Mouse (Mus musculus) forelimb bud, embryonic 11.5 days (tissue): Measurements from ENCODE around the gene Olfr1215.
"Not testable (repeated sequence)": the region's sequence is repeated elsewhere in the genome, so short reads cannot be mapped to it uniquely, and the experiment has no call there.

ENCODE experiments used
- DNase-seq: peaks from one replicate; pipeline ENCODE4 v3.0.0-alpha.2; 2012; ENCODE audit warnings: low read depth, low spot score

Olfr1215 gene

GRCm38 (mm10) chr2:89006873-89007272 is at the start of gene Olfr1215:
Olfr1215 (minus strand) TSS chr2:89006973.
- DNase-seq: no peak

GRCm38 (mm10) chr2:89031965-89032364 is 25.2 kb upstream of the Olfr1215 start, which contains the start of gene Olfr1217:
Olfr1217 (minus strand) TSS chr2:89032065.
- no peak for DNase-seq

DNA sequence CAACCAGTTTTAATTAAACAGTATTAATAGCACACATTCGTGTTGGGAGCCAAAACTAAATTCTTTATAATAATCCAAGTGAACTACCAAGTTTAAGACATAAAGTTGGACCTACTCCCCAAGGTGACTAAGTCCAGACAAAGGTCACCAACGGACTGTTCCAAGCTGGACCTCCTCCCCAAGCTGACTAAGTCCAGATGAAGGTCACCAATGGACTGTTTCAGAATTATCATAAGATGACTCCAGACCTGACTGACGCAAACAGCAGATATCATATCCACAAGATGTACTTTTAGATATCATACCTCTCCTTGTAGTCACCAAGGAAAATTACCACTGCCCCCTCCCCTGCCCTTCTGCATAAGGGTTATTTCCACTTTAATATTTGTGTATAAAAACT is 14.7 kb upstream of the Olfr1215 start:
- not testable (repeated sequence) for DNase-seq

- no peak for DNase-seq
Observed at GRCm38 (mm10) chr2:89018240-89018639, 11.5 kb upstream of the Olfr1215 start, which contains the start of gene Olfr1216. Olfr1216 (minus strand) TSS chr2:89018340.

- no peak for DNase-seq
Observed at GRCm38 (mm10) chr2:88992553-88992952, 14.2 kb downstream of the Olfr1215 start, which contains the start of gene Olfr1214. Olfr1214 (minus strand) TSS chr2:88992653.

DNA sequence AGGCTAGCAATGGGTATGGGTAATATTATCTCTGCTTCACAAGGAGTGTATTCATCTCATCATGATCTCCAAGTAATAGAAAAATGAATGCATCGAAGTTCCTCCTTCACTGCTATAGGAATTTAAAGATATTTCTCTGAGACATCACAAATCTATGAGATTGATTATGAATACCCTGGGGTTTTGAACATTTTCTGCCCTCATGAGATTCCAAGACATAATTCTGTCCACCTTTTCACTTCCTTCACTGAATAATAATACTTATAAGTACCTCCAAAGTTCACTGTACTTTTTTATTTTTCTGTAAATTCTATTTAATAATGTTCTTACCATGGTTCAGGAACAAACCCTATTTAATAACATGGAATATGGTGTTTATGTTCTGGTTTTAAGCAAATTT is 26.6 kb downstream of the Olfr1215 start, which contains the start of gene Gm13762:
TSS of gene Gm13762 (minus strand) at position 101 of the 400 bp plus-strand sequence.
- DNase-seq: no peak

DNA sequence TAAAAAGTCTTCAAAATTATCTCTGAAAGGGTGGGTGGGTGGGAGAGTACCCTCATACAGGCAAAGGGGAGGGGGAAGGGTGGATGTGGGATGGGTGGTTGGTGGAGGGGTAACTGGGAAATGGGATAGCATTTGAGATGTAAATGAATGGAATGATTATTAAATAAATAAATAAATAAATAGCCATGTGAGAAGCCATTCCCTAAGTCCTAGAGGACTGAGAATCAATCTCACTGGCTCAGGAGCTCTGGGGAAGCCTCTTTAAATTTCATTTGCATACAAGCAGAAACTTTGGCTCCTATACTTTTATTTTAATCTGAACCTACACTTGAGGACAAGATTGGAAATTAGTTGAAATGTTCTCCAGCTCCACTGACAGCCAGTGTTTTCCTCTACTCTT is 53.1 kb downstream of the Olfr1215 start, which contains the start of gene Olfr1212:
TSS of gene Olfr1212 (plus strand) at position 301 of the 400 bp plus-strand sequence.
- DNase-seq: no peak
